Mouse (Mus musculus): ENCODE results near the gene Ank3. TPM values are rescaled to one million over a fixed set of nuclear protein-coding genes. Genes with fewer than 3 reads are reported as not detected.

Ank3 gene
- polyA plus RNA-seq, 1 experiment from 2014 or later, result 22.5 TPM

DNA sequence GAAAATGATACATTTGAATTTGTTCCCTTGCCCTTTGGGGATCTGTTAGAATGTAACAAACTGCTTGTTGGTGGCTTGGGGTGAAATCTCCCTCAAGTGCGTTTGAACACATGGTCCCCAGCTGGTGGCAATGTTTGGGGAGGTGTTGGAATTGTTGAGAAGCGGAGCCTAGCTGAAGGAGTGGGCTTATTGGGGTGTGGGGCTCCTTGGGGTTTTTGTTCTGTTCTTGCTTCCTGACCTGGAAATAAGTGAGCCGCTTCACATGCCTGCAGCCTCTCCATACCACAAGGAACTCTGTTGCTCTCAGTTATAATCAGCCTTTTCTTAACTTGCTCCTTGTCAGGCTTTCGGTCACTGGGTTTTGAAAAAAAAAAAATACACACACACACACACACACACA lies 73.3 kb downstream of the Ank3 start:
- Histone ChIP-seq H3K4me1 (ENCODE audit: control insufficient read depth, insufficient read depth, low read length) (peaks cover under 1% of the 10 kb centered on the region; the same call in 1 of the 2 replicates), H3K9me3 (ENCODE audit: control insufficient read depth, low read length) (no peaks in the 10 kb centered on the region), H3K9ac (ENCODE audit: low read depth, low read length) (no peak overlapping the region), H3K4me3 (ENCODE audit: low read depth, low read length) (no peak overlapping the region), H3K27me3 (replicated peaks; ENCODE audit: control insufficient read depth, insufficient read depth, low read length) (no peaks in the 10 kb centered on the region), H3K4me2 (ENCODE audit: low read depth, low read length) (no peak overlapping the region), H3K36me3 (ENCODE audit: control insufficient read depth, insufficient read depth, low read length) (no peaks in the 10 kb centered on the region), H3K27ac (replicated peaks; ENCODE audit: low read depth, low read length) (no peak overlapping the region)
- 63% methylated on average over 4 of the region's 4 CpGs for WGBS
- ATAC-seq (ENCODE audit: low read depth), result no peak
- no peak for DNase-seq (ENCODE audit: low spot score)

DNA sequence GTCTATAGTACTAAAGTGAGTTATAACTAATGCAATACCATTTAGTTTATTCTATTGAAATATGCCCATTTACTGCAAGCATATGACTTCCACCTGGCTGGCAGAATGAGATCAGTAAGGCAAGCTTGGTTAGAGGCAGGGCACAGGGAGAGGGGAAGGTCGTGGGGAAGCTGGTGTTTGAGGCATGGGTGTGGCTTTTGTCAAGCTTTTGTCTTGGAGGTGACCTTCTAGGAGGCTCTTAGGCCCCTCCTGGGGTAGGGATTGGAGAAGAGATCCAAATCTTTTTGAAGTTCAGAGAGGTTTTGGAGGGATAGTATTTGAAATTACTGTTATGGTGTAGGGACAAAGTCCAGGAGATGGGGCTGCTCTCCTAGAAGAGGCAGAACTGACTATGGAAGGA lies 78.3 kb downstream of the Ank3 start:
- no peak for ATAC-seq (ENCODE audit: low read depth)

DNA sequence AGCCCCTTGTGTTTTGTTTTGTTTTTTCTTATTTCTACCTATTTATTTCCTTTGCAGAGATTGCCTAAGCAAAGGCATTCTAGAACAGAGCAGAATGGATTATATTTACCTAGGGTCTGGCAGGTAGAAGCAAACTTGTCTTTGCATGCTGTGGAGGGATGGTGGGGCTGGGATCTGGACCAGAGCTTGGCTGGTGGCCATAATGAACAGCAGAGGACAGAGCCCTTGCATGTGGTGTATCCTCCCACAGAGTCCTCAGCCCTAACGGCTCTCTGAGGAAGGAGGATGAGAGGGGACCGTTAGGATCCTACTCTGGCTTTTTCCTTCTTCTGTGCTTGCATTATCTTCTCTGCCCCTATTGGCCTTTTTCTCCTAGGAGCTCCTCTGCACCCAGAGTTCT lies 79.1 kb downstream of the Ank3 start:
- H3K4me3 ChIP-seq (ENCODE audit: low read depth, low read length), result no peak overlapping the region
- H3K4me1 ChIP-seq (ENCODE audit: control insufficient read depth, insufficient read depth, low read length), result no peaks in the 10 kb centered on the region
- no peak overlapping the region for H3K4me2 ChIP-seq (ENCODE audit: low read depth, low read length)
- no peaks in the 10 kb centered on the region for H3K9me3 ChIP-seq (ENCODE audit: control insufficient read depth, low read length)
- no peak overlapping the region for H3K9ac ChIP-seq (ENCODE audit: low read depth, low read length)
- H3K36me3 ChIP-seq (ENCODE audit: control insufficient read depth, insufficient read depth, low read length), result no peaks in the 10 kb centered on the region
- DNase-seq (ENCODE audit: low spot score) (no peak), ATAC-seq (ENCODE audit: low read depth) (no peak)
- no peaks in the 10 kb centered on the region for H3K27me3 ChIP-seq (replicated peaks; ENCODE audit: control insufficient read depth, insufficient read depth, low read length)
- 58% methylated on average over 2 of the region's 2 CpGs for WGBS
- no peak overlapping the region for H3K27ac ChIP-seq (replicated peaks; ENCODE audit: low read depth, low read length)

More for the DNA sequence above, 78.3 kb downstream of the Ank3 start:
- no peak overlapping the region for H3K4me3 ChIP-seq (ENCODE audit: low read depth, low read length)
- no peaks in the 10 kb centered on the region for H3K9me3 ChIP-seq (ENCODE audit: control insufficient read depth, low read length)
- H3K27ac ChIP-seq (replicated peaks; ENCODE audit: low read depth, low read length), result no peak overlapping the region
- H3K4me1 ChIP-seq (ENCODE audit: control insufficient read depth, insufficient read depth, low read length), result no peaks in the 10 kb centered on the region
- no peak overlapping the region for H3K4me2 ChIP-seq (ENCODE audit: low read depth, low read length)
- DNase-seq (ENCODE audit: low spot score), result no peak
- no peaks in the 10 kb centered on the region for H3K27me3 ChIP-seq (replicated peaks; ENCODE audit: control insufficient read depth, insufficient read depth, low read length)
- WGBS, result 29% methylated on average over 1 of the region's 1 CpGs
- no peak overlapping the region for H3K9ac ChIP-seq (ENCODE audit: low read depth, low read length)
- H3K36me3 ChIP-seq (ENCODE audit: control insufficient read depth, insufficient read depth, low read length), result no peaks in the 10 kb centered on the region

DNA sequence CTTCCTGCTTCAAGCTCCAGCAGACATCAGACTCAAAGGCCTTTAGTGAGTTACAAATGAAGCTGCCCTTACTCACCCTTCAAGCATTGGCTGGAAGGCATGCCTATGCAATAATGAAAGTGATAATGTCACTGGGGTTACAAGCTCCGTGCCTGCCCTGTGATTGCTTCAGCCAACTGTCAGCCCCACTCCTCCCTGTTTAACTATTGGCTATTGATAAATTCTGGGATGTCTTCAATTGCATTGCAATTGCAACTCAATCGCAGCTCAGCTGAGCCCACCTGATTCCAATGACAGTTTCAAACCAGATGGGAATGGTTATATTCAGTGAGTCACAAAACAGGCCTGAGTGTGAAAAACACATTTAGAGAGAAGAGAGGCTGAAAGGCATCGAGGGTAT lies 80.3 kb downstream of the Ank3 start:
- DNase-seq (ENCODE audit: low spot score) (no peak), ATAC-seq (ENCODE audit: low read depth) (no peak)
- Histone ChIP-seq H3K27me3 (replicated peaks; ENCODE audit: control insufficient read depth, insufficient read depth, low read length) (no peaks in the 10 kb centered on the region), H3K4me2 (ENCODE audit: low read depth, low read length) (no peak overlapping the region), H3K4me3 (ENCODE audit: low read depth, low read length) (no peak overlapping the region), H3K9ac (ENCODE audit: low read depth, low read length) (no peak overlapping the region), H3K36me3 (ENCODE audit: control insufficient read depth, insufficient read depth, low read length) (no peaks in the 10 kb centered on the region), H3K9me3 (ENCODE audit: control insufficient read depth, low read length) (no peaks in the 10 kb centered on the region), H3K27ac (replicated peaks; ENCODE audit: low read depth, low read length) (no peak overlapping the region), H3K4me1 (ENCODE audit: control insufficient read depth, insufficient read depth, low read length) (no peaks in the 10 kb centered on the region)
- 29% methylated on average over 3 of the region's 3 CpGs for WGBS

DNA sequence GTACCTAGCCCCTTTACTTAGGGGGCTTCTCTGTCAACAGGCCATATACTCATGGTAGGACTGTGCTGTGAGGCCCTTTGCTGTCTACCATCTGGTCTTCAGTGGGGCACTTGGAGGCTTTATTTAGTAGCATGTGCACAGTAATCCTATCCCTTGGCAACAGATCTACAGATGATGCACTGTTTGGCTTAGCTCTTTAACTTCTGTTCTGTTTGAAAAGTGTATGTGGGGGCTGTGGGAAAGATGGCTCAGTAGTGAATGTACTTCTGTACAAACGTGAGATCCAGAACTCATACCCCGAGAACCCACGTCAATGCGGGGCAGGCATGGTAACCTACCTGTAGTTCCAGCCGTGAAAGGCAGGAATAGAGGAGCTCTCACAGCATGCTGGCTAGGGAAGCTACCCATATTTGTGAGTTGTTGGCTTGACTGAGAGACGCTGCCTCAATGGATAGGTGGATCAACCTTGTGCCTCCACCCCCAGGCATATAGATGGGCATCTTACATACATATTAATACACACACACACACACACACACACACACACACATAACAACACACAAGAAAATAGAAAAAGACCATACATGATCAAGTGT lies 86.7 kb downstream of the Ank3 start:
- Histone ChIP-seq H3K4me1 (ENCODE audit: control insufficient read depth, insufficient read depth, low read length) (no peaks in the 10 kb centered on the region), H3K36me3 (ENCODE audit: control insufficient read depth, insufficient read depth, low read length) (no peaks in the 10 kb centered on the region), H3K27me3 (replicated peaks; ENCODE audit: control insufficient read depth, insufficient read depth, low read length) (no peaks in the 10 kb centered on the region), H3K9ac (ENCODE audit: low read depth, low read length) (no peak overlapping the region), H3K9me3 (ENCODE audit: control insufficient read depth, low read length) (no peaks in the 10 kb centered on the region), H3K27ac (replicated peaks; ENCODE audit: low read depth, low read length) (no peak overlapping the region), H3K4me3 (ENCODE audit: low read depth, low read length) (no peak overlapping the region), H3K4me2 (ENCODE audit: low read depth, low read length) (no peak overlapping the region)
- 93% methylated on average over 6 of the region's 6 CpGs for WGBS
- DNase-seq (ENCODE audit: low spot score) (no peak), ATAC-seq (ENCODE audit: low read depth) (no peak)

DNA sequence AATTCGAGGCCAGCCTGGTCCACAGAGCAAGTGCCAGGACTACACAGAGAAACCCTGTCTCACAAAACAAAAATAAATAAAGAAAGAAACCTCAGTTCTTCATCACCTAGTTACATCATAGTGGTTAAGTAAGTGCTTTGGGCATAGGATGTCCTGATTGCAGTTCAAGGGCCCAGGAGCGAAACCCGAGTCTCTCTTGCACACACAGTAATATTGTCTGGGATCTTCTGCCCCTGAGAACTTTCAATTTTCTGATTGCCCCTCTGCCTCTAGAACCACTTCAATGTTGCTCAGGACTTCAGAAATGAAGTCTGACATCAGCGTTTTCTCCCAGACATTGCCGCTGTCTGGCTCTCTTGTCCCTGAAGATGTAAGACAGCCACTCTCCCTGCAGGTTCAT lies 91.6 kb downstream of the Ank3 start:
- H3K9ac ChIP-seq (ENCODE audit: low read depth, low read length), result no peak overlapping the region
- no peak for DNase-seq (ENCODE audit: low spot score)
- ATAC-seq (ENCODE audit: low read depth), result no peak
- no peaks in the 10 kb centered on the region for H3K36me3 ChIP-seq (ENCODE audit: control insufficient read depth, insufficient read depth, low read length)
- no peaks in the 10 kb centered on the region for H3K4me1 ChIP-seq (ENCODE audit: control insufficient read depth, insufficient read depth, low read length)
- H3K27ac ChIP-seq (replicated peaks; ENCODE audit: low read depth, low read length), result no peak overlapping the region
- H3K4me3 ChIP-seq (ENCODE audit: low read depth, low read length), result no peak overlapping the region
- H3K4me2 ChIP-seq (ENCODE audit: low read depth, low read length), result no peak overlapping the region
- WGBS, result 76% methylated on average over 5 of the region's 5 CpGs
- H3K27me3 ChIP-seq (replicated peaks; ENCODE audit: control insufficient read depth, insufficient read depth, low read length), result no peaks in the 10 kb centered on the region
- no peaks in the 10 kb centered on the region for H3K9me3 ChIP-seq (ENCODE audit: control insufficient read depth, low read length)

DNA sequence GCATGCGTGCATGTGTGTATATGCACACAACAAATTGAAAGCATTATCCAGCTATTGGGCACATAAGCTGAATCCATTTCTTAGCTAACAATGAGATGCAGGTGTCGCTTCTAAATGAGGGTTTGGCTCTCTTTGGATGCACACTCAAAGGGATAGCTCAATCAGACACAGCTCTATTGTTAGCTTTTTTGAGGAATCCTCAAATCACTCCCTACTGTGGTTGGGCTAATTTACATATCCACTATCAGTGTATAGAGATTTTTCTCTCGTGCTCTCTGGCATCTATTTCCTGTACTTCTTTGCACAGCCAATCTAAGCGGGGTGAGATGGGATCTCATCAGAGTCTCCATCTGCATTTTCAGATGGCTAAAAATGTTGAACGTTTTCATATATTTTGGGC lies 93.4 kb downstream of the Ank3 start:
- Histone ChIP-seq H3K27ac (replicated peaks; ENCODE audit: low read depth, low read length) (no peak overlapping the region), H3K9ac (ENCODE audit: low read depth, low read length) (no peak overlapping the region), H3K4me1 (ENCODE audit: control insufficient read depth, insufficient read depth, low read length) (no peaks in the 10 kb centered on the region), H3K36me3 (ENCODE audit: control insufficient read depth, insufficient read depth, low read length) (no peaks in the 10 kb centered on the region), H3K27me3 (replicated peaks; ENCODE audit: control insufficient read depth, insufficient read depth, low read length) (no peaks in the 10 kb centered on the region), H3K4me2 (ENCODE audit: low read depth, low read length) (no peak overlapping the region), H3K4me3 (ENCODE audit: low read depth, low read length) (no peak overlapping the region), H3K9me3 (ENCODE audit: control insufficient read depth, low read length) (no peaks in the 10 kb centered on the region)
- 77% methylated on average over 5 of the region's 5 CpGs for WGBS
- DNase-seq (ENCODE audit: low spot score), result no peak
- ATAC-seq (ENCODE audit: low read depth), result no peak

DNA sequence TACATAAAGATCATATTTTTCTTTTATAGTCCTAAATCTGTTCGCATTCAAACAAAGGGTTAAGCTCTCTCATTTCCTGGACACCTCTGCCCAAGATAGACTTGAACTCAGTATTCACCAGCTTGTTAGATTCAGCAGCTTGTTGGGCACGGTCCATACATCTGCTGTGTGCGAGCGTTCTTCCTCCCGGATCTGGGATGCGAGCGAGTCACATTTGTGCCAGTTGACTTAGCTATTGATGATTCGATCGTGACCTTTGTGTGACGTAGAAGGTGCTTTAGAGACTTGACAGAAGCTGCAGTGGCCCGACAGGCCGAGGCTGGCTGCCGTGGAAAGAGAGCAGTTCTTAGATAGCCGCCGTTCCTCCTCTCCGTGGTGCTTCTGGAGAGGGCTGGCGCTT lies 98.8 kb downstream of the Ank3 start:
- no peak overlapping the region for H3K4me2 ChIP-seq (ENCODE audit: low read depth, low read length)
- H3K27ac ChIP-seq (replicated peaks; ENCODE audit: low read depth, low read length), result no peak overlapping the region
- H3K4me3 ChIP-seq (ENCODE audit: low read depth, low read length), result no peak overlapping the region
- no peaks in the 10 kb centered on the region for H3K27me3 ChIP-seq (replicated peaks; ENCODE audit: control insufficient read depth, insufficient read depth, low read length)
- H3K36me3 ChIP-seq (ENCODE audit: control insufficient read depth, insufficient read depth, low read length), result no peaks in the 10 kb centered on the region
- H3K9ac ChIP-seq (ENCODE audit: low read depth, low read length), result no peak overlapping the region
- no peaks in the 10 kb centered on the region for H3K9me3 ChIP-seq (ENCODE audit: control insufficient read depth, low read length)
- H3K4me1 ChIP-seq (ENCODE audit: control insufficient read depth, insufficient read depth, low read length), result 0 out of 2 replicates have a peak, but pooled peaks cover 4% of the 10 kb centered on the region
- WGBS, result 87% methylated on average over 17 of the region's 17 CpGs
- no peak for DNase-seq (ENCODE audit: low spot score)
- no peak for ATAC-seq (ENCODE audit: low read depth)

DNA sequence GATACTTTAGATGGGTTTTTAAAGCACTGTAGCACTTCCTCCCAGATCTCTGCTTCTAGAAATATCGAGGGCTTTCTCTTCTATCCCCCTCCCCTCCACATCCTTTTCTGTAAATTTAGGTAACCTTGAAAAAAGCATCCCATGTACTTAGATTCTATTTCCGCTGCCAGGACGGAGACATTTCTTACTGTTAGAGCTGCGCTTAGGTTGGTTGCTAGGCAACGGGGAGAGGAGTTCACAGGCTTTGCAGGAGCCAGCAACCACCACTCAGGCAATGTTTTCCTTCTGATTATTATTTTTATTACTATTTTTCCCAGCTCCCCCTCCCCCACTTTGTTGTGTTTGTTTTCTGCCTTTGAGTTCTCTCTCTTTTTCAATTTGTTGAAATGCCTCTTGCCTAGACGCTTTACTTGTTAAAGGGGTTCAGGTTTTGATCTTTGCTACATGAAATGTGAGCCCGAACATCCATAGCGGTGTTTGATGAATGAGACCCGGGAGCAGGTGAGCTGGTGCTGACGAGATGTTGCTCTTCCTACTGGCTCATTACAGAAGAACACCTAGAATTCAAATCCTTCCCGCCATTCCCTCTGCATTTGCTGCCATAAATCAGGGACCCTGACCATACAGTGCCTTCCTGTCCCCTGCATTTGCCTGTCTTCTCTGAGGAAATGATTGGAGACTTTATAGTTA lies 101.7 kb downstream of the Ank3 start:
- DNase-seq (ENCODE audit: low spot score) (peak; percentile 91), ATAC-seq (ENCODE audit: low read depth) (no peak; the same call in 1 of the 2 replicates)
- Histone ChIP-seq H3K9me3 (ENCODE audit: control insufficient read depth, low read length) (no peaks in the 10 kb centered on the region), H3K27me3 (replicated peaks; ENCODE audit: control insufficient read depth, insufficient read depth, low read length) (no peaks in the 10 kb centered on the region), H3K36me3 (ENCODE audit: control insufficient read depth, insufficient read depth, low read length) (no peaks in the 10 kb centered on the region), H3K4me3 (ENCODE audit: low read depth, low read length) (no peak overlapping the region), H3K9ac (ENCODE audit: low read depth, low read length) (no peak overlapping the region), H3K4me2 (ENCODE audit: low read depth, low read length) (peak overlapping the region; percentile 17; the same call in 1 of the 2 replicates), H3K27ac (replicated peaks; ENCODE audit: low read depth, low read length) (no peak overlapping the region), H3K4me1 (ENCODE audit: control insufficient read depth, insufficient read depth, low read length) (0 out of 2 replicates have a peak, but pooled peaks cover 4% of the 10 kb centered on the region)
- WGBS, result 35% methylated on average over 11 of the region's 11 CpGs

All from embryonic facial prominence, embryonic 14.5 days (tissue).